Mouse (Mus musculus) layer of hippocampus, adult 9-11 months (tissue): ENCODE data around the gene Tmem109.
A peak's percentile ranks its signal among the peaks of the same experiment; 100 is the strongest.

Experiments used
- DNase-seq: peaks from one replicate; pipeline ENCODE4 v3.0.0; 2022

Gene Tmem109

GRCm38 (mm10) chr19:10839010-10839892 is 42.5 kb downstream of the Tmem109 start, which contains the start of gene Slc15a3:
Gene Slc15a3 (plus strand): TSS chr19:10839727.
- DNase-seq, result no peak

GRCm38 (mm10) chr19:10835671-10836070 is 46.1 kb downstream of the Tmem109 start:
- no peak for DNase-seq

- DNase-seq, result no peak
Observed at GRCm38 (mm10) chr19:10833611-10834010, 48.2 kb downstream of the Tmem109 start.

GRCm38 (mm10) chr19:10832030-10832429 is 49.8 kb downstream of the Tmem109 start:
- peak; percentile 23 for DNase-seq

- DNase-seq, result peak; percentile 47
Observed at GRCm38 (mm10) chr19:10831424-10831823, 50.4 kb downstream of the Tmem109 start.

- no peak for DNase-seq
Observed at GRCm38 (mm10) chr19:10829436-10830175, 52.2 kb downstream of the Tmem109 start, which contains the start of gene Cd6. Gene Cd6 (minus strand): TSS chr19:10830058.

- no peak for DNase-seq
Observed at GRCm38 (mm10) chr19:10828321-10828720, 53.5 kb downstream of the Tmem109 start.

- DNase-seq, result no peak
Observed at GRCm38 (mm10) chr19:10824061-10824460, 57.7 kb downstream of the Tmem109 start.

GRCm38 (mm10) chr19:10822534-10822933 is 59.3 kb downstream of the Tmem109 start:
- no peak for DNase-seq

GRCm38 (mm10) chr19:10821319-10821718 is 60.5 kb downstream of the Tmem109 start:
- no peak for DNase-seq
